Mouse (Mus musculus): ENCODE results near the gene Hoxb2.

Hoxb2 gene

DNA sequence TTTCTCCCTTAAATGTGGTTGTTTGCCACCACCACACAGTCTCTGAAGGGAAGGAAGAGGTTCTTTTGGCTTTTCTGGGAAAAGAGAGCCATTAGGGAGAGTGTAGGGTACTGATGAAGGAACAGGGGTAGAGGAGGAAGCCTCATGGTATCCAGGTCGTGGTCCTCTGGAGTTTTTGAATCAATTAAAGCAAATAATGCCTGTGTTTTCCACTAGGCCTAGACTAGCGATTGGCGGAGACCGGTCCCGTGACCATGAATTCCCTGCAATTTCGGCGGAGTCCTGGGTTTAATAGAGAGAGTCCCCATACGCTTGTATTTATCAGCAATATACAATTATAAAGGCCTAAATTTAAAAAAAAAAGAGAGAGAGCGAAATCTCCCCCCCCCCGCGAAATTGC is 987 bp downstream of the Hoxb2 start:
- no peak for DNase-seq (ENCODE audit: low spot score)

DNA sequence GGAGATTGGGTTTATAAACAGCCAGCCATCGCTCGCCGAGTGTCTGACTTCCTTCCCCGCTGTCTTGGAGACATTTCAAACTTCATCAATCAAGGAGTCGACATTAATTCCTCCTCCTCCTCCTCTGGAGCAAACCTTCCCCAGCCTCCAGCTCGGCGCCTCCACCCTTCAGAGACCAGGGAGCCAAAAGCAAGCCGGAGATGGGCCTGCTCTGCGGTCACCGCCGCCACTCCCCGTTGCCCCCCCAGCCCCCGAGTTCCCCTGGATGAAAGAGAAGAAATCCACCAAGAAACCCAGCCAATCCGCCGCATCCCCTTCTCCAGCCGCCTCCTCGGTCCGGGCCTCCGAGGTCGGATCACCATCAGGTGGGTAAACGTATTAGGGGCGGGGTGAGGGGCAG is 1.5 kb downstream of the Hoxb2 start:
- no peak for DNase-seq (ENCODE audit: low spot score)

DNA sequence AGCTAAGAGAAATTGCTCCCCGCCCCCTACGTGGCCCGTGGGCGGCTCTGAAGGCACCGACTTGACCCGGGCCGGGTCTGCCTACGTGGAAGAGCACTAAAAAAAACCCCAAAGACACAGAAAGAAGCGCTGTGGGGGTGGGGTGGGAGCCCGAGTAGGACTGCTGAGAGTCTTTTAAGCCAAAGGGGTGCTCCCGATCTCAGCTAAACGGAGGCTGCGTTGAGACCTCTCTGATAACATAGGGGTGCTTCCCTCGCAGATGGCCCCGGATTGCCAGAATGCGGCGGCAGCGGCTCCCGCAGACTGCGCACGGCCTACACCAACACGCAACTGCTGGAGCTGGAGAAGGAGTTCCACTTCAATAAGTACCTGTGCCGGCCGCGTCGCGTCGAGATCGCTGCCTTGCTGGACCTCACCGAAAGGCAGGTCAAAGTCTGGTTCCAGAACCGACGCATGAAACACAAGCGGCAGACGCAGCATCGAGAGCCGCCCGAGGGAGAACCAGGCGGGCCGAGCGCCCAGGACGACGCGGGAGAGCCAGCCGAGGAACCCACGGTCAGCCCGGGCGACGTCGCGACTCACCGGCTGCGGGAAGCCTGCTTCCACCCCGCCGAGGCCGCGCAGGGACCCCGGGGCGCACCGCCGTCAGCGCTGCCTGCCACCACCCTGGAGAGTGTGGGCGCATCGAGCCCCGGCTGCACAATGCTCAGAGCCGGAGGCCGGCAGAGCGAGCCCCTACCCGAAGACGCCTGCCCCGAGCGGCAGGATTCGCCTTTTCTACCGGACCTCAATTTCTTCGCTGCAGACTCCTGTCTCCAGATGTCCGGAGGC is 2.6 kb downstream of the Hoxb2 start:
- no peak for DNase-seq (ENCODE audit: low spot score)

- no peak for DNase-seq (ENCODE audit: low spot score)
Measured at GRCm38 (mm10) chr11:96353522-96353841, 3.2 kb downstream of the Hoxb2 start.

DNA sequence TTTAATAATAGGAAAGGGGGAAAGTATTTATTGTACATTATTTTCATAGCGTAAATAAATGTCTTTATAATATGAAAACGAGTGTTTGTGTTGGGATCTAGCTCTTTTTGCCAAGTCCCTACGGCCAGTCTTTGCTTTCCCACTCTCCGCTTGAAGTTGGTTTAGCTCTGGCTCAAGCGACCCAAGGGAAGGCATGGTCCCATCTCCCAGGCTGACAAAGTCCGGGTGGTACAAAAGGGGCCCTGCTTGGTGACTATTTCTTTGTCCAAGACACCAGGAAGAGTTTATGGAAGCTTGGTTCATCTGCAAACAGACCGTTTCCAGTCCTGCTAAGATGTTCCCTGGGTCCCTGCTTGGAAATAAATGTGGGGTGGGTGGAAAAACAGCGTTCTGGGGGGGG is 3.6 kb downstream of the Hoxb2 start:
- no peak for DNase-seq (ENCODE audit: low spot score)

- no peak for DNase-seq (ENCODE audit: low spot score)
Measured at GRCm38 (mm10) chr11:96354376-96354775, 4.1 kb downstream of the Hoxb2 start.

GRCm38 (mm10) chr11:96354801-96355311 is 4.5 kb downstream of the Hoxb2 start:
- no peak for DNase-seq (ENCODE audit: low spot score)

- DNase-seq (ENCODE audit: low spot score): no peak
Measured at GRCm38 (mm10) chr11:96363807-96364206, 13.5 kb downstream of the Hoxb2 start.

- no peak for DNase-seq (ENCODE audit: low spot score)
Measured at GRCm38 (mm10) chr11:96365441-96366091, 15.2 kb downstream of the Hoxb2 start, which contains the start of gene Hoxb1. Gene Hoxb1 (plus strand): TSS chr11:96365752.

GRCm38 (mm10) chr11:96366092-96367041 is 16.0 kb downstream of the Hoxb2 start:
- DNase-seq (ENCODE audit: low spot score): no peak

DNA sequence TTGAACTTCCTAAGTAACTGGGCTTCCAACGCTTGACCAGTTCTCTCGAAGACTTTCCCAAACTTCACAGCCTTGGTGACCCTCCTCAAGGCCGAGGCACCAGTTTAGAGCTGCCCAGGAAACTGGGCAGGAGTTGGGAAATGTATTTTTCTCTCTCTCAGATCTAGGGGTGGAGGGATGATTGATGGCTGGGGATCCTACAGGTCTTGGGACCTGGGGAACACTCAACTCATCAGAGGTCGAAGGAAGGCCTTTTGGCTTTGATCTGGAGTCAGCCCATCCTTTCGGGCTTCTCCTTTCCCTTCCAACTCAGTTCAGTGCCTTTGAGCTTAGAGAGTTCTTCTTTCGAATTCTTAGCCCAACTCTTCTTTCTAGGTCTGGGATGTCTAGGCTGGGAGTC is 16.8 kb downstream of the Hoxb2 start:
- DNase-seq (ENCODE audit: low spot score): no peak

- no peak for DNase-seq (ENCODE audit: low spot score)
Measured at GRCm38 (mm10) chr11:96368686-96369085, 18.4 kb downstream of the Hoxb2 start.

DNA sequence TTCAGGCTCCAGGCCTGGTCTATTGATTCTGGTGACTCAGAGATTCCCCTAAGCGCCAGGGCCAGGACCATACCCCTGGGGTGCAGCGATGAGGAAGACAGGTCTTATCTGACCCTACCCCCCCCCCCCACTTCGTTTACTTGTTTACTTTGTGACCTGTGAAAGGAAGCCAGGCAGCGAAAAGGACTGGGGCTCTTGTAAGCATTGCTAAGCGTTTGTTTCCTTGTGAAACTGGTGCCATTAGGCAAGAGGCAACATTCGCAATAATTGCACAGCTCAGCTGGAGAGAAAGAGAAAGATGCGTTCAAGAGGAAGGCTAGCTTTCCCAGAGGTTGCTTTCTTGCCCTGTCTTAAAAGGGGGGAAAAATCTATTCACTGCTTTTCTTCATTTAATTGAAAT is 18.8 kb downstream of the Hoxb2 start:
- DNase-seq (ENCODE audit: low spot score): no peak

DNA sequence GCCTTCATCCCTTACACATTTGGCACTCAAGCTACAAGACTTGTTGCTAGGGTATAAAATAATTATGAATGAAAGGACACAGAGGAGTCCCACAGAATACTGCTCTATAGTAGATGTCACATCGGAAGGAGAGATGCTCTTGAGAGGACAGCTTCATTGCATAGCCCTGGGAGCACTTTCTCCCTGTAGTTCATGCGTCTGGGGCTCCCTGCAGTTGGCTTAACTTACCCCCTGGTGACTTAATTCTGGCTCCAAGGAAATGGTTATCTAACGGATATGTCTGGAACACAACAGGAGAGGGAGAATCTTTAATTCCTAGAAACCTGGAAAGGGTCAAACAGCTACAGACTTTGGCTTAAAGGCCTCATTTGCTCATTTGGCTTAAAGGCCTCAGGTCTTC is 21.4 kb downstream of the Hoxb2 start:
- DNase-seq (ENCODE audit: low spot score): no peak

GRCm38 (mm10) chr11:96372519-96372918 is 22.2 kb downstream of the Hoxb2 start:
- DNase-seq (ENCODE audit: low spot score): no peak

DNA sequence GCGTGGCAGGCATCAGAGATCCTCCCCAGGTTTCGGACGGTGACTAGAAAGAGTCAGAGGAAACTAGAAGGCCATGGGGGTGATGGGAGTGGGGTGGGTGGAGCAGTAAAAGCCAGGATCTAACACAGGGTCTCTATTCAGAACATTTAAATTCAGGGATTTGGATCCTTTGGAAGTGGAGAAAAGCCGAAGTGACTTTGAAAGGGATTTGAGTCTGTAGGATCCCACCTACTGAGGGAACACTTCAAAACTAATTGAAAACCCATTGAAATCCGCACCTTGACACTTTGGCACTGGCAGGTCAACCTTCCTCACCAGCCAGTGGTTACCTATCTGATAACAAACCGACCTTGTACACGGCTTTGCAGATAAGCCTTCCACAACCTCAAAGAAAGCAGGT is 24.5 kb downstream of the Hoxb2 start:
- DNase-seq (ENCODE audit: low spot score): no peak

- no peak for DNase-seq (ENCODE audit: low spot score)
Measured at GRCm38 (mm10) chr11:96383381-96383780, 33.1 kb downstream of the Hoxb2 start.

DNA sequence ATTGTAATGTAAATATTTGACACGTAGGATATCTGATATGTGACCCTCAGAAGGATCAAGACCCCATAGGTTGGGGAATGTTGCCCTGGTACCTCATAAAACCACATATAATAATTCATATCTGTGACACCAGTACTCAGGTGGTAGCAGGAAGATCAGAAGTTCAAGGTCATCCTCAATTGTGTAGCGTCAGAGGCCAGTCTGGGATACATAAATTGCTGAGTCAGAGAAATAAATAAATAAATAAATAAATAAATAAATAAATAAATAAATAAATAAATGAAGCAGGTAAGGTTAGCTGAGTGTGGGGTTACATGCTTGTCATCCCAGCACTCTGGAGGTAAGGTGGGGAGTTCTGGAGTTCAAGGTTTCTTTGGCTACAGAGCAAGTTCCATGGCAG is 37.3 kb downstream of the Hoxb2 start:
- no peak for DNase-seq (ENCODE audit: low spot score)

DNA sequence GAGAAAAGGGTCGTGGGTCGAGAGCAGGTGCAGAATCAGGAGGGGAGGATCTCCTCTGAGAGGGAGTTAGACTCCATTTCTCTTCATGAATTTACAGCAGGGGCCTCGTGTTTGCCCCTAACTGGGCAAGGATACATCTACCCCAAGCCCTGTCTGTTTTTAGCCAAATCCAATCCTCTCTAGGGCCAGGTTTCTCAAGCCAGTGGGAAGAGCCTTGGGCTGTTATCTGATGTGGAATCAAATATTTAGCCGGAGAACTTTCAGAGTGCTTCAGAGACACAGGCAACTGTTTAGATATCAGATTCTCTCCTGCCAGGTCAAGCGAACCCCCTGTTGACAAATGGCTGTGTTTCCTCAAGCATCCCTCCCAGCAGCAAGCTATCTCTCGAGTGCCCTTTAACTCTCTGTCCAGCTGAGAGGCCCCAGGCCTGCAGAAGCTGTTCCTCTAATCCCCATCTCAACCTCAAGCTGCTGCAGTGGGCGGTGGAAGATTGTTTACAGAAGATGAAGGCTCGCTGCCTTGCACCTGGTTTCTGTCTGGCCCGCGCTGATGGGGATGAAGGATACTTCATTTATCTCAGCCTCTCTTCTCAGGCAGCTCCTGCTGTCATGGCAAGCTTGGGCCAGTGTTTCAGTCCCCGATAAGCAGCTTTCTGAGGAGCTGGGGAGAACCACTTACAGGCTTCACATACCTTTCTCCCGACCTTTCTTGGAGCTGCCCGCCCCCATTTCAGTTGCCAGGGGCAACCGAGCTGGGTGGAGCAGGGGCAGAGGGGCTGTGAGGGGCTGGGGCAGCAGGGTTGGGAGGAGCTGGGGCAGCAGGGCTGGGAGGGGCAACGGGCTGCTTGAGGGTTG is 46.7 kb downstream of the Hoxb2 start:
- DNase-seq (ENCODE audit: low spot score): no peak

DNA sequence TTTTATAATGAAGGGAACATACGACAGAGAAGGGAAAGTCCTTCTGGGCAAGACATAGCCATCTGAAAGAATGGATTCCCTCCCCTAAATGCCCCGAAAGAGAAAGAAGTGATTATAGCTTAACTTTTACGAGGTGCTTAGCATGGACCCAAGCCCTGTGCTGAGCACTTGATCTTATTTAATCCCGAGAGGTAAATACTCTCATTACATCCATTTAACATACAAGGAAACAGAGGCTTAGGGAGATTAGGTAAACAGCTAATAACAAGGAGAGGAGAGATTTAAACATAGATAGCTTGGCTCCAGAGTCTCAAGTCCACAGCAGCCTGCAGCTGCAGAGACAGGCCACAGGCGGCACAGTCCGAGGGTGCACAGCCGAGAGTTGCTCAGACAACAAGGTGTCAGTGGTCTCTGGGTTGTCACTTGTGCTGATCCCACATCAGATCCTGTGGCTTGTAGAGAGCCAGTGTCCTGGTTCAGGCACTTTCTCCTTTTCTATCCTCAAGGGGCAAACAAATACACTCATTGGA is 47.5 kb downstream of the Hoxb2 start:
- DNase-seq (ENCODE audit: low spot score): no peak

GRCm38 (mm10) chr11:96399923-96400322 is 49.6 kb downstream of the Hoxb2 start:
- no peak for DNase-seq (ENCODE audit: low spot score)
